Mouse (Mus musculus): ENCODE measurements around the gene Ipo7. TPM values are rescaled to one million over a fixed set of nuclear protein-coding genes. Genes with fewer than 3 reads are reported as not detected.
"Not testable (repeated sequence)": the region's sequence is repeated elsewhere in the genome, so short reads cannot be mapped to it uniquely, and the experiment has no call there.

Ipo7 gene
- total RNA-seq (2017), result 92.3 and 103 TPM in 2 replicates

DNA sequence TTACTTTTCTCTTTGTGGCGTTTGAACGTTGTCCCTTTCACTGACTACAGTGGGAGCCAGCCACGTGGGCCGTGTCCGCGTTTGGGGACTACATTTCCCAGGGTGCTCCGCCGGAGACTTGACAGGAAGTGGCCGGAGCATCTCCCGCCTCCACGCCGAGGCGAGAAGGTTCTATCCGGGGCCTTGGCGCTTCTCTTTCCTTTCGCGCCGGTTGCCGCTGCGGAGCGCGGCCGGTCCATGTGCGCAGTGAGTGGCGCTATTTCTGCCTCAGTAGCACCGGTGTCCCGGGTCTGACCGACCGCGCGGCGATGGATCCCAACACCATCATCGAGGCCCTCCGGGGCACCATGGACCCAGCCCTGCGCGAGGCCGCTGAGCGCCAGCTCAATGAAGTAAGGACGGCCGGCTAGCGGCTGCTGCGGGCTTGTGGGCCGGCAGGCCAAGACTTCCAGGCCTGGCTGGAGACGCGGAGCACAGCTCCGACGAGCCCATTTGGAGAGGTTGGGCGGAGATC is at the start of gene Ipo7:
TSS of gene Ipo7 (plus strand) at position 158 of the 514 bp plus-strand sequence.
- ATAC-seq (ENCODE audit: extremely low read depth, insufficient number of reproducible peaks, low FRiP score, poor library complexity, severe bottlenecking), result peak; percentile 100

DNA sequence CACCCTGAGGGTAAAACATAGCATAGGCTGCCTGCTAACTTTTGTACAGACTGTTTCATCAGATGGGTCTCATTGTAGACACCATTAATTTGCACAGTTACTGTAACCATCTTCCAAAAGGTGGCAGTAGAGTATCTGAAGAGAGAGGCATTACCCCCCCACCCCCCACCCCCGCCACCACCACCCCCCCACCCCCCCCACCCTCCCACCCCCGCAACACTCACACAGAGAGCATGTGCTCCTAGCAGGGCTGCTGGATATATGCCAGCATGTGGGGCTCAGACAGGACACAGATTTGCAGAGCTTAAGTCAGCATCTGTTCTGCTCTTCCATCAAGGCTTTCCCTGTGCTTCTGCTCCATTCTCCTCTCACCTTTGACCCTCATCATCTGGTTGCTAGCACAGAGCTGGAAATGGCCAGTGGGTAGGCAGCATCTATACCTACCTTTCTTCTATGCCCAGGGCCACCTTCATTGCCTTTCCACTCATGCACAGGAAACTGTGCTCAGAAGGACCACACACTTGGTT is 49.1 kb upstream of the Ipo7 start:
- no peak for ATAC-seq (ENCODE audit: extremely low read depth, insufficient number of reproducible peaks, low FRiP score, poor library complexity, severe bottlenecking)

DNA sequence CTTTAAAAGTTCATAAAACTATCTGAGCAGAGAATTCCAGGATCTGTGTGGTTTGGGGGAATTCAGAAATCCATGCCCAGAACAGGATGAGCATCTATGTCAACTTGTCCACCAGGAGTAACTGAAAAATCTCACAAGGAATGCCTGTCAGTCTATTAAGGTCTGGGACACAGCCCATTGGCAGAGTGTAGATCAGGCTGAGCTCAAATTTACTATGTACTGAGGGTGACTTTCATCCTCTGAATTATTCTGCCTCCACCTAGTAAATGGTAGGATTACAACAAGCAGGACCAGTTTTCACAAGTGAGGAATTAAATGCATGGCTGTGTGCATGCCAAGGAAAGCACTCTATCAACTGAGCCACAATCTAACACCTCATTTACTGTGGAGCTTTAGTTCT is 48.5 kb upstream of the Ipo7 start:
- ATAC-seq (ENCODE audit: extremely low read depth, insufficient number of reproducible peaks, low FRiP score, poor library complexity, severe bottlenecking), result no peak

DNA sequence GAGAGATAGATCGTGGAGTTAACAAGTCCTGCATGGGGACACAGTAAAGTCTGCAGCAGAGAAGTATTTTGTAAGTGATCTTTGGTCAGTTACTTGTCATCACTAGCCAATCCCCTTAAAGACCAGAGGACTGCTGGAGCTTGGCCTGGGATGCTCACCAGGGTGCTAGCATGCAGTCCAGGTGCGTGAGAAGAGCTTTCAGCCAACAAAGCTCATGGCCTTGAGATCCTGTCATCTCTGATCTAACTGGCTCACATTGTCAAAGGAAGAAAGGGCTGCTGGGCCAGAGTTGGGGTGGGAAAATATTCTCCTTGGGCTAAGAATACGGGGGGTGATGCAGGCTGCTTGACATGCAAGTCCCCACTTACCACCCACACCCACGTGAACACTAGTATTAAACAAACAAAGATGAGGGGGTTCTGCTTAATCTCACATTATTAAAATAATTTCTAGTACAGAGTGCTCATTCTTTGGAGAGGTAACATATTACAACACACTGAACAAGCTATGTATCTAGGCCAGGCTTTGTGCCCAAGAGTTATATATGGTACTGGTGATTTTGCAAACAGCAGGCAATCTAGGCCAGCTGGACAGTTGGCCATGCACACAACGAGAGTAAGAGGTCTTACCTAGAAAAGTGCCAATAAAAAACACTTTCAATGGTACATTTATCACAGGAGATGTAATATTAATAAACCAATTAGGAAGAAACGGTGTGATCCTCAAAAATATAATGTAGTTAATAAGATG is 41.9 kb upstream of the Ipo7 start:
- ATAC-seq (ENCODE audit: extremely low read depth, insufficient number of reproducible peaks, low FRiP score, poor library complexity, severe bottlenecking), result no peak

DNA sequence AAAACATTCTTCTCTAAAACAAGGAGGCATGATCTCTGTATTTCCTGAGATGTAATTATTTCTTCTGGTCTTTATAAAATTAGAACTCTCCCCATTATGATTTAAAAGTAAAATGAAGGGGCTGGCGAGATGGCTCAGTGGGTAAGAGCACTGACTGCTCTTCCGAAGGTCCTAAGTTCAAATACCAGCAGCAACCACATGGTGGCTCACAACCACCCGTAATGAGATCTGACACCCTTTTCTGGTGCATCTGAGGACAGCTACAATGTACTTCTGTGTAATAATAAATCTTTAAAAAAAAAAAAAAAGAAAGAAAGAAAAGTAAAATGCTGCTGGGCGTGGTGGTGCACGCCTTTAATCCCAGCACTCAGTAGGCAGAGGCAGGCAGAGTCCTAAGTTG is 40.9 kb upstream of the Ipo7 start:
- not testable (repeated sequence) for ATAC-seq (ENCODE audit: extremely low read depth, insufficient number of reproducible peaks, low FRiP score, poor library complexity, severe bottlenecking)

DNA sequence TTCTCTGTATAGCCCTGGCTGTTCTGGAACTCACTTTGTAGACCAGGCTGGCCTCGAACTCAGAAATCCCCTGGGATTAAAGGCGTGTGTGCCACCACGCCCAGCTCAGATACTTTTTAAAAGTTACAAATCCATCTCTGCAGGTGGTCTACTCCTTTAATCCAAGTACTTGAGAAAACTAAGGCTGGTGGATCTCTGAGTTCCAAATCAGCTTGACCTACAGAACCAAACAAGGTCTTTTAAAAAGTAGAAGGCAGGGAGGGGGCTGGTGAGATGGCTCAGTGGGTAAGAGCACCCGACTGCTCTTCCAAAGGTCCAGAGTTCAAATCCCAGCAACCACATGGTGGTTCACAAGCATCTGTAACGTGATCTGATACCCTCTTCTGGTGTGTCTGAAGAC is 33.5 kb upstream of the Ipo7 start:
- ATAC-seq (ENCODE audit: extremely low read depth, insufficient number of reproducible peaks, low FRiP score, poor library complexity, severe bottlenecking), result not testable (repeated sequence)

DNA sequence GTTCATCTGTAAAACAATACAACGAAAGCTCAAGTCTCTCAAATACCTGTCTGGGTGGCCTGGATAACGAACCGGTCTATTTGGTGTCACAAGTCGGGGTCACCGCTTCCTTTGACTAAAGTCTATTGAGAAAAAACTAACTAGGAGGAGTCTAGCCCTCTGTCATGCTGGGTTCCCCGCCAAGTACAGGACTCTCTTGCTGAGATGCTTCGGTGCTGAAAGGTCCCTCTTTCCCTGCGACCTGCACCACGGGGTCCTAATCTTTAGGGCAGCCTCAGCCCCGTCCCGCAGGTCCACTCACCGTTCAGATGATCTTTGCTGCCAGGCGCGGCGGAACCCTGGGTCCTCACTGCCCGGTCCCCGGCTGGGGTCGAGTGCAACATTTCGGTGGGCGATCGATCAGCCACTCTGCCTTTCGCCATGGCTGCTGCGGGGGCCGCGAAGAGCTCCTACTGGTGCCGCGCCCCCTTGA is 32.4 kb upstream of the Ipo7 start:
- ATAC-seq (ENCODE audit: extremely low read depth, insufficient number of reproducible peaks, low FRiP score, poor library complexity, severe bottlenecking), result no peak

DNA sequence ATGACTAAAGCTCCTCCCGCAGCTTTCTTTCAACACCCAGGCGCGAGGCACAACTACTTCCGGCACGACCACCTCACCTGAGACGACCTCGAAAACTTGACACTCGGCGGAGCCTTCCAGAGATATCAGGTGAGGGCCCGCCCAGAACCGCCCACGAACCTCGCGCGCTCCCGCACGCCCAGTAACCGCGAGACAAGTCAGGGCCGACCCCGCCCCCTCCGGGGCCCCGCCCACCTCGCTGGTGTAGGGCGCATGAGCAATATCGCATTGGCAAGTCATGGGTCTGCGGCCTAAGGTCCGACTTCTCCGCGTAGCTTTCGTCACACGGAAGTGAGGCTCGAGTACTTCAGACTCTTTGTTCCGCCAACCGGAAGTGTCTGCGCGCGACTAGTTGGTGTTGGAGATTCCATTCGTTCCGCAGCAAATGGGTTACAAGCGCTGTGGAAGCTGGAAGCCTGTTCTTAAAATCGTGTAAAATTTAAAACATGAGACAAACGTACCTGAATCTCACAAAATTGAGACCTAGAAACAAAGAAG is 31.9 kb upstream of the Ipo7 start:
- ATAC-seq (ENCODE audit: extremely low read depth, insufficient number of reproducible peaks, low FRiP score, poor library complexity, severe bottlenecking), result peak; percentile 99

DNA sequence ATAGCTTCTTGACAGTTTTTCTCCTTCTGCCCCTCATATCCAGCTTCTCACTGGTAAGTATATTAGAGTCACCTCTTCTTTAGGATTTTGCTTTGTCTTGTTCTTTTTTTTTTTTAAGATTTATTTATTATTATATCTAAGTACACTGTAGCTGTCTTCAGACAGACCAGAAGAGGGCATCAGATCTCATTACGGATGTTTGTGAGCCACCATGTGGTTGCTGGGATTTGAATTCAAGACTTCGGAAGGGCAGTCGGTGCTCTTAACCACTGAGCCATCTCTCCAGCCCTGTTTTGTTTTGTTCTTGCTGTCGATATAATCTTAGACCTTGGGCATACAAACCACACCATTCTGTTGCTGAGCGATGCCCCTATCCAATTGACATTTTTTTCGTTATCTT is 31.3 kb upstream of the Ipo7 start, which contains the start of gene Tmem41b:
TSS of gene Tmem41b (minus strand) at position 155 of the 400 bp plus-strand sequence.
- ATAC-seq (ENCODE audit: extremely low read depth, insufficient number of reproducible peaks, low FRiP score, poor library complexity, severe bottlenecking), result not testable (repeated sequence)

DNA sequence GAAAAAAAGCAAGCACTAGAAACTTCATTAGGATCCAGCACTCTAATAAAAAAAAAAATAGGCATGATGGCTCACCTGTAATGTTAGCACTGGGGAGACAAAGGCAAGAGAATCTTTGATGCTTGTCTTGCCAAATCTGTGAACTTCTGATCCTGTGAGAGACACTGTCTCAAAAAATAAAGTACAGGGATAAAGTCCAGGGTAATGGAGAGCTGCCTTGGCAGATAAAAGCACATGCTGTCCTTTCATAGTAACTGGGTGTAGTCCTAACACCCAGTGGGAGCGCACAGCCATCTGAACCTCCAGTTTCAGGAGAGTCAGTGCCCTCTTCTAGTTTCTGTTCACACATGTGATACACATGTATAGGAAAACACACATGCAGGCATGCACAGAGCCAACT is 26.8 kb upstream of the Ipo7 start:
- ATAC-seq (ENCODE audit: extremely low read depth, insufficient number of reproducible peaks, low FRiP score, poor library complexity, severe bottlenecking), result no peak

DNA sequence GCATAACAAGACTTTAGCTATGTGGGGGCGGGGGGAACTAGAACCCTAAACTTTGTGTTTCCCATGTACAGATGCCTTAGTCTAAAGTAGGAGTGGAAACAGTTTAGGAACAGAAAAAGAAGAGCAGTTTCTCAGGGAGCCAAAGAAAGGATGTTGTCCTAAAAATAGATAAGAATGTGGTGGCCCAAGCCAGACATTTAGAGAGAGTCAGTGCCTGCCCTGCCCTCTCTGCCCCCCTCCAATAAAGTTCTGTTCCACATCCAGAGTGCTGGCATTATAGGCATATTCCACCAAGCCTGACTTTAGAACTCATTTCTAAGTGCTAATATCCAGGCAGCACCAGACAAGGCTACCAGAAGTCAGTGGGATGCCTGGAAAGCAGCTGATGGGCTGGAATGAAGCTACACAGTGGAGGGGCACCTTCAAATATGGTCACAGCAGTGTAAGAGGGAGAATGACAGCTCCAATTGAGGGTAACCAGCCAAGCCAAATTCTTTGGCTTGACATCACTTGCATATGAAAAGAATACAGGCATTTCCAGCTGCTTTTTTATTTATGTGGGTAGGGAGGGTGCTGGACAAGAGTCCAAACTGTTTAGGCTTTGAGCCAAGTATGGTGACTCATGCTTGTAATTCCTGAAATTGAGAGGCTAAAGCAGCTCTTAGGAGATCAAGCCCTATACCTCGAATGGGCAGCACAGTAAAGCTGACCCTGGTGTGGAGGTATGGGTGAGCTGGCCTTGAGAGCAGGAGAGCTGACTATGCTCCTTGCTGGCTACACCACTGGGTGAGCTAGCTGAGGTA is 24.7 kb upstream of the Ipo7 start:
- no peak for ATAC-seq (ENCODE audit: extremely low read depth, insufficient number of reproducible peaks, low FRiP score, poor library complexity, severe bottlenecking)

DNA sequence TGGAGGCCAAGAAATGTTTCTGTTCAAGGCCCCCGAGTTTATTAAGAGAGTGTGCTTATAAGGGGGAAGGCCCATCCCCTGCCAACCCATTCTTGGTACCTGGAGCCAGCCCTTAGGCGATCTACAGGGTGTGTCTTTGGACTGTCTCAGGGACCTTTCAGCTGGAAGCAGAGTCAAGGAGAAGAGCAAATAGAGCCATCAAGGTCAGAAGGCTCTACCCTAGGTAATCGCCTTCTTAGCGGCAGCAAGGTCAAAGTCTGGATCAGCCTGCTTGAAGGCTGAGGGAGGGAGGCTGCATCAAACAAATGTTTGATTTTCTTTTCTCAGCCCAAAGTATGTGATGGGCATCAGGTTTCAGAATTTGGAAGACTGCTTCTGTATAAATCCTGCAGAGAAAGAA is 19.7 kb upstream of the Ipo7 start:
- ATAC-seq (ENCODE audit: extremely low read depth, insufficient number of reproducible peaks, low FRiP score, poor library complexity, severe bottlenecking), result no peak

DNA sequence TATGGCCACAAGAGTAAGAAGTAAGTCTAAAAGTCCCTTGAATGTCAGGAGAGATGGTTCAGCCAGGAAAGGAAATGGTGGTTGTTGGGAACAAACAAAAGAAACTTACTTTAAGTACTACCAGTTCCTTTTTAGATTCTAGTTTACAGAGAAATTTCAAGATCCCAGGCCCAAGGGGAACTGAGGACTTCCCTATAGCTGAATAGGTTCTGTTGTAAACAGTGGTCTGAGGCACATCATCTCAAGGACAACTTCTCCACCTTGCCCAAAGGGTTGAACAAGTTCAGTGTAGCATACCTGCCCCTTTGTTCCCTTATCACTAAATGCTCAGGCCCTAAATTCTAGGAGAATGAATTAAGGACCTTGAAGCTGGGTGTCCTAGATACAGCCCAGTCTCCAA is 16.0 kb upstream of the Ipo7 start:
- peak; percentile 51 for ATAC-seq (ENCODE audit: extremely low read depth, insufficient number of reproducible peaks, low FRiP score, poor library complexity, severe bottlenecking)

DNA sequence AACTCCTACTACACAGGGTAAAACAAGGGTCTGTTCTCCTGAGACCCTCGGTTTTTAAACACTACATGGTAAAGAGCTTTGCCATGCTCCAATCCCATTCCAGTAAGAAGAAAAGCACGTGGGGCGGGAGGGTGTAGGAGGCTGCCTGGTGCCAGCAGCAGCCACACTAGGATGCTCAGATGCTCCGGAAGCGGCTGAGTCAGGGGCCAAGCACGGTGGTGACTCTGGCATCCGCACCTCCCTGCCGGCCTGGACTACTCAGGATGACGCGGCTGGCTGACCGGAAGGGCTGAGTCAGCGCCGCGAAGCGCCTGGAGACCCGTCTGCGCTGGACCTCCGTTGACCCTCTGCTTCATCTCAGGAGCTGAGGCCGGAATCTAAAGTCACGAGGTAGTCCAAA is 15.1 kb upstream of the Ipo7 start:
- ATAC-seq (ENCODE audit: extremely low read depth, insufficient number of reproducible peaks, low FRiP score, poor library complexity, severe bottlenecking), result peak; percentile 47; the same call in 1 of the 2 replicates

DNA sequence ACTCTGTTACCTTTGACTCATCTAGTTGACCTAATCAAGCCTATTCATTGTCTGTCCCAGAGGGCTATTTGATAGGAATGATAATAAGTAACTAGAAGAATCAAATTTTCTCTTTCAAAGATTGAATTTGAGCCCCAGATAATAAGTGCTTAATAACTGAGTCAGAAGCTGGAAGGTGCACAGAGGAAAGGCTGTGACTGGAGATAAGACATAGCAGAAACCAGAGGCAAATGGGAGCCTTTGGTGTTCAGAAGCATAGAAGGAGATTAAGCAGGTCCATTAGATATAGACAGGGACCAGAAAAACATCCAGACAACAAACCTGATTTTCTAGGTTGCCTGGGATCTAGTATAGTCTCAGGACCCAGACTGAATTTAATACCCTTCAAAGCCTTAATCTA is 12.1 kb upstream of the Ipo7 start:
- ATAC-seq (ENCODE audit: extremely low read depth, insufficient number of reproducible peaks, low FRiP score, poor library complexity, severe bottlenecking), result no peak

DNA sequence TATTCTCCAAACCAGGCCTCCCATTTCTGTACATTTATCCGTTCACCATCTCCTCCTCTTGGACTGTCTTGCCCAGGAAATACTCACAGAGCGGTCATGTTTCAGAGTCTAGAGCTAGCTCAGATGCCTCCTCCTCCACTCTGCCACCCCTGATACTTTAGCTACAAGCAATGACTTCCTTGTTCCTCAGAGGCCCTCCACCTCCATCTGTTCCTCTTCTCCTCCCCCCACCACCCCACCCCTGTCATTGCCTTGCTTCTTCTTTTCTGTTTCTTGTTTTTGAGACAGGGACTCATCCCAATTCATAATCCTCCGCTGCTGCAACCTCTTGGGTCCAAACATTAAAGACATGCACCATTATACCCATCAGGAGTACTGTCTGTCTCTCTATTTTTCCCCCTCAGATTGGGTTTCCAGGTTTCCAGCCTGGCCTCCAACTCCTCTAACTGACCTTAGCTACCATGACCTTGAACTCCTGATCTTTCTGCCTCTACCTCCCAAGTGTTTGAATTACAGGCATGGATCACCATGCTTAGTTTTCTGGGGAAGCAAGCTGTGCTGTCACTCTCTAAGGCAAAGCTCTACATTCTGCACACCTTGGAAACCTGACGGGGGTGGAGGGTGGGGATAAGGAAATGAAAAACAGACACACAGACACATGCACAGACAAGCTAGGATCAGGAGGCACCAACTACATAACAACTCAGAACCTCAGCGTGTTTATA is 11.4 kb upstream of the Ipo7 start:
- ATAC-seq (ENCODE audit: extremely low read depth, insufficient number of reproducible peaks, low FRiP score, poor library complexity, severe bottlenecking), result peak; percentile 84

DNA sequence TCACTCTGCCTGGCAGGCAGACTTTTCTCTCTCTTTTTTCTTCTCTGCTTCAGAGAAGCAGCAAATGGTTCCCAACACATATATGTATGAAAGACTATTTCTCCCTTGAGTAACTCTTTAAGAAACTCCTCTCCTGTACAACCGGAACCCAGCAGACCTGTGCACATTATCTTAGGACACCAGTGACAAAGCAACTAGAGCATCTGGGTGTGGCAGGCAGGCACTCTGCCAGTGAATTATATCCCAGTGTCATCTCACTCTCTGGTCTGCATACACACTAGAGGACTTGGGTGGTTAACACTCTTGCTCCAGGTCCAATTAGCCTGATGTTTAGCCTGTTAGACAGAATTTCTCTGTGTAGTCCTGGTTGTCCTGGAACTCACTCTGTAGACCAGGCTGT is 9.6 kb upstream of the Ipo7 start:
- ATAC-seq (ENCODE audit: extremely low read depth, insufficient number of reproducible peaks, low FRiP score, poor library complexity, severe bottlenecking), result no peak

DNA sequence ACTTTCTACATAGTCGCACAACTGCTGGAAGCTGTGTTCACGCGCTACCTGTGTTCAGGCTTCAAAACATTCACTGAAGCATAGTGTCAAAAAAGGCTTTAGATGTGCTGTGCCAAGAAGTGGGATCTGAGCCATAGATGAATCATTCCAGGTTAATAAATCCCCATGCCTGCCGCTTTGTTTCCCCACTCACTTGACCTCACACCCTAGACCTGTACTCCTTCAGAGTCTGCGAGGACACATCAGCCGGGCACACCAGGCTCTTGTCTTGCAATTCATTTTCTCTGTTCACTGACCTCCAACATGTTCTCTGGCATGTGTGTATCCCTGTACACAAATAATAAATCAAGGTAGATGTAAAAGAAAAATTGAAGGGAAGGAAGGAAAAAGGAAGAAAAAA is 9.0 kb upstream of the Ipo7 start:
- no peak for ATAC-seq (ENCODE audit: extremely low read depth, insufficient number of reproducible peaks, low FRiP score, poor library complexity, severe bottlenecking)

DNA sequence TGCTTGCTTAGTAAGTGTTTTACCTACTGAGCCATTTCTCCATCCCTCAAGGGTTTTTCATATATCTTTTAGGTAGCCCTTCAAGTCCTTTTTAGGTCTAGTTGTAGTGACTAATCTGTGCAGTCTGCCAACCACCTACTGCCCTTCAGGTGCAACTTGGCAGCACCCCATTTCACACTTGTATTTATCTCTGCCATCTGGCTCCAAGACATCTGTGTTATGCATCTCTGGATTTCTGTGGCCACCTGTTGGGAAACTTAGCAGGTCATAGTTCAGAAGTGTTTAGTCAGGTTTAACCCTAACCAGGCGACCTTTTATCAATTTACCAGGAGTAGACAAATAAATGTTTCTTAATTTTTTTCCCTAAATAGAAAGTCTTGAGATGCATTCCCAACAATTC is 6.7 kb upstream of the Ipo7 start:
- ATAC-seq (ENCODE audit: extremely low read depth, insufficient number of reproducible peaks, low FRiP score, poor library complexity, severe bottlenecking), result no peak

Measured in neutrophil, adult 5-6 weeks (primary cell).